Mouse (Mus musculus) fat pad, adult 2 months (tissue): ENCODE measurements around the gene Cbfb.

Source experiments
- DNase-seq: peaks from one replicate; pipeline ENCODE4 v3.0.0-alpha.2; 2011; ENCODE audit warnings: low read depth, low spot score; ENCODE audit errors: extremely low read depth

Cbfb gene

GRCm38 (mm10) chr8:105237442-105238142 is 67.1 kb downstream of the Cbfb start:
- DNase-seq, result no peak

GRCm38 (mm10) chr8:105241016-105241415 is 70.5 kb downstream of the Cbfb start:
- DNase-seq, result no peak

DNA sequence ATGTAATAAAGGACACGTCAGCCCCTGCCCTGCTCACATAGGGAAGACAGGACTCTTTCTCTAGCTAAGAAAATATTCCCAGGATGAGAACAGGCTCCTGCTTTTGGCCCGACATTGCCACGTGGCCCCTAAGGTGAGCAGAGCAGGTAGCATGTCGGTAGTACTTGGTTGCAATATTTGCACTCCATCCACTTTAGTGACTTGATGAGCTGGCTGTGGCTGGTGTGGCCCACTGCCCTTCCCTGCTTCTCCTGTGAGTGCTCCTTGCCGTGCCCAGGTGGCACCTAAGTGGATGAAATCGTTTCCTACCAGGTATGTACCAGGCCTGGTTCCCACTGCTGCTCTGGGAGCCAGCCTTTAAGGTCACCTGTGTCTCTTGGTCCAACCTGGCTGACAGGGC is 81.5 kb downstream of the Cbfb start:
- no peak for DNase-seq

DNA sequence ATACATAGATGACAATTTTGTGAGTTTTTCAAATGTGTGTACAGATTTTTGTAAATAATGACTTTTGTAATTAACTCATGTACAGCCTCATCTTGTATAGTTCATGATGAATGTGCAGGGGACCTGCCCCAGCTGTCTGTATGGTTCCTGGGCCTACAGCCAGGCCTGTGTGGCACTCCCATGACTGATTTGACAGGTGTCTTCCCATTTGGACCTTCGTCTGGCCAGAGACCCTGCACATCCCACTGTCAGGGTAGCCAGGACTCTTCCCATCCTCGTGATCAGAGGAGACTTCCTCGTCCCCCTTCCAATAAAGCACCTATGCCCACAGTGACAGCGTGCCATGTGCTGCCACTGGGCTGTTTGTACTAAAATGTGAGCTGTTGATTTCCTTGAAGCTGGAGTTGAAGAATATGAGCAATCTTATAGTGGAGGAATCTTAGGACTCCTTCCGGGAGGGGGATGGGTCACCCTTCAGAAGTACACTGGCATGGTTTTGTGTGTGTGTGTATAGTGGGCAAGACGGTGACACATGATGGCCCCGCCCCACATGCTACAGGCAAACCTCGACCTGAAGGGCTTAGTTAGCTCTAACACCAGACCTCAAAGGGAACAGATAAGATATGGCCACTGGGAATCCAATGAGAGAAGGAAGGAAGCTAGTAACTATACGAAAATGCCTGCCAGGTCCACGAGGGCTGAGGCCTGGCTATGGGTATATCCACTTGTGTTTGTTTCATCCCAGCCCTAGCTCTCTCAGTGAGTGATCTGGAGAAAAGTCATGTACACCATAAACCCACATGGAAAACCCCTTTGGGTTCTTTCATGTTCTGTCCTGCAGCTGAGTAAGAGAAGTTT is 82.4 kb downstream of the Cbfb start:
- no peak for DNase-seq

GRCm38 (mm10) chr8:105253766-105254151 is 83.3 kb downstream of the Cbfb start:
- DNase-seq, result no peak

- DNase-seq, result no peak
Measured at GRCm38 (mm10) chr8:105254152-105254965, 83.9 kb downstream of the Cbfb start.

DNA sequence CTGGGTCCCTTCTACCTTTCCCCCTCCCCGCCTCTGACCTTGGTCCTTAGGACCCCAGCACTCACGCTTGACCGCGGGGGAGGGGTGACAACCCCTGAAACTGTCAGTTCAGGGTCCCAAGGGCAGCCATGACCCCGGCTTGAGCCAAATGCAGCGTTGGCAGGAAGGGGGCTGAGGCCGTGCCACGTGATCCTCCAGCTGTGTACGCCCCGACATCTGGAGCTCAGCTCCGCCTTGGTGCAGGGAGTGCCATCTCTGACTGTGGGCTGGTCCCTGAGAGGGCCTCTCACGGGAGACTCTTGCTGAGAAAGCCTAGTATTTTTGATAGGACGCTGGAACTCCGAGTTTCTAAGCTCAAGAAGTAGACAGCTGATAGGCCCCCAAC is 84.5 kb downstream of the Cbfb start, which contains the start of gene B3gnt9:
Gene B3gnt9 (minus strand): TSS at position 188 of the 385 bp plus-strand sequence.
- no peak for DNase-seq

- DNase-seq, result no peak
Measured at GRCm38 (mm10) chr8:105257318-105258114, 87.0 kb downstream of the Cbfb start.

- DNase-seq, result no peak
Measured at GRCm38 (mm10) chr8:105258911-105259720, 88.6 kb downstream of the Cbfb start.

GRCm38 (mm10) chr8:105259721-105260320 is 89.3 kb downstream of the Cbfb start:
- no peak for DNase-seq

- no peak for DNase-seq
Measured at GRCm38 (mm10) chr8:105260371-105261099, 90.1 kb downstream of the Cbfb start.

DNA sequence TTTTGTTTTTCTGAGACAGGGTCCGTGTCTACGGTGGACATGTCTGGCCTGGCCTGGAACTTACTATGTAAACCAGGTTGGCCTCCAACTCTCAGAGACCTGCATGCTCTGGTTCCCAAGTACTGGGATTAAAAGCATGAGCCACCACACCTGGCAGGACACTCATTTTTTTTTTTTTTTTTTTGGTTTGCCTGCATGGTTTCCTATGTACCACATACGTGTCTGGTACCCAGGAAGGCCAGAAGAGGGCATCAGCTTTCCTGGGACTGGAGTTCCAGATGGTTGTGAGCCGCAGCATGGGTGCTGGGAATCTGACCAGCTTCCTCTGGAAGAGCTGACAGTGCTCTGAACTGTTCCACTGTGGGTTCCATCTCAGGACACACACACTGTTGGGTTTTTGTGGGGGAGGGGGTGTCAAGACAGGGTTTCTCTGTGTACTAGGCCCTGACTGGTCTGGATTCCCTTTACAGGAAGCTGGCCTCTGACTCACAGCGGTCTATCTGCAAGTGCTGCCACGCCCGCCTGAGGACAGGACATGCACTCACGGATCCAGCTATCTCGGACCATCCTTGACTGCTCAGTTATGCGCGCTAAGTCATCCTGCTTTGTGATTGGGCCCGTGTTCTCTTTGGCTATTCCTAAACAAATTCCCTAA is 91.0 kb downstream of the Cbfb start:
- no peak for DNase-seq

DNA sequence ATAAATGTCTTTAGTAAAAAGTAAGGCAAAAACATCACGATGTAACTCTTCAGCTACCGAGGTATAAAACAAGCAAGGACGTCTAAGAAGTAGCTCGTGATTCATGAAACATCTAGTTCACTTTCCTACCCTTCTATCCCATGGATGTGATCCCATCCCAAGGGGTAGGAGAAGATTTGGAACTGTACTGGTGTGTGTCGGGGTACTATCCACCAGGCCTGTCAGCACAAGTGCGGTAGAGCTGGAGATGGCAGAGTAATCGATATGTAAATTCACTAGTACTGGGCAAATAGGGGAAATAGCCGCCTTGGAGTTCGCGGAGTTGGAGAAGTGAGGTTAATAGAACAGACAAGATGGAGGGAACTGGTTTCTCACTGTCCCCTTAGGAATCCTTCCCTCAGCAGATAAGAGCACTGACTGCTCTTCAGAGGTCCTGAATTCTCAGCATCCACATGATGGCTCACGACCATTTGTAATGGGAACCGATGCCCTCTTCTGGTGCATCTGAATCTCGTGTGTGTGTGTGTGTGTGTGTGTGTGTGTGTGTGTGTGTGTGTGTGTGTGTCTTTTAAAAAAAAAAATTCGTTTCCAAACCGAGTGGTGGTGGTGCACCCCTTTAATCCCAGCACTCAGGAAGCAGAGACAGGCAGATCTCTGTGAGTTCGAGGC is 92.9 kb downstream of the Cbfb start:
- no peak for DNase-seq

DNA sequence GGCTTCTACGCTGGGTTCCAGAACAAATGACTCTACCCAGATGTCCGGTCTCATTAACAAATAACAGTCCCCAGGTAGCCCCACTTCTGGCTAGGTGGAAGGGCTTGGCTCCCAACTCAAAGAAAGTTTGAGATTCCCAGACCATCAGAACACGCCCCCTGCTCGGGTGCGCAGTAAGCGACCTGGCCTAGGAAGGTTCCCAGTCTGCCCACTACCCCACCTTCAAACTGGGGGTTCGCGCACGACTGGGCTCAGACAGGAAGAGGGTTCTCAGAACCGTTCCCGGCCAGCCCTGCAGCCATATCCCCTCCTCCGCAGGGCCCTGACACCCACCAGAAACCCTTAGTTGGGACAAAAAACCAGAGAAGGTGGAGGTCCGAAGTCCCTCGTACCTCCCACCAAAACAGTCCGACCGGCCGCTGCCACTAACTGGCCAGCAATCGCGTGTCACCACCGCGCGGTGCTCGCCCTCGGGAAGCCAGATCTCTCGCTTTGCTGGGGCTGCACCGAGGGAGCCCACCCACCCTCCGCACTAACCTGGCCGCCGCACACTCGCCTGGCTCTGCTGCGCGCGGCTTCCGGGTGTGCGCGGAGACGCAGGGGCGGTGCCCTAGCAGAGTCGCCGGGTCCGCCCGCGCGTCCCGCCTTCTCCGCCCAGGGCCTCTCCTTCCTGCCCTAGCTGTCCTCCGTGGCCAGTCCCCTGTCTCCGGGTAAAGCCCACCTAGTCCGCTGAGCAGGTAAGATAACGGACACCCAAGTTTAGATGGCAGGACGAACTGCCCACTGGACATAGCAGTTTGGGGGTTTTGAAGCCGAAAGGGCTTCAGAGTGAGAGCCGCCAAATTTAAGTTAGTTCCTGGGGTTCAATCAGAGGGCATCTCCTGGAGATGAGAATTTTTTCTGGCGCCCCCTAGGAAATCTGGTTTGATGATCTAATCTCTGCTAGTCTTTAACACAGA is 93.8 kb downstream of the Cbfb start, which contains the start of the genes Tradd and Fbxl8:
Gene Tradd (minus strand): TSS at position 586 of the 959 bp plus-strand sequence.
Gene Fbxl8 (plus strand): TSS at position 625 of the 959 bp plus-strand sequence.
- DNase-seq, result no peak

DNA sequence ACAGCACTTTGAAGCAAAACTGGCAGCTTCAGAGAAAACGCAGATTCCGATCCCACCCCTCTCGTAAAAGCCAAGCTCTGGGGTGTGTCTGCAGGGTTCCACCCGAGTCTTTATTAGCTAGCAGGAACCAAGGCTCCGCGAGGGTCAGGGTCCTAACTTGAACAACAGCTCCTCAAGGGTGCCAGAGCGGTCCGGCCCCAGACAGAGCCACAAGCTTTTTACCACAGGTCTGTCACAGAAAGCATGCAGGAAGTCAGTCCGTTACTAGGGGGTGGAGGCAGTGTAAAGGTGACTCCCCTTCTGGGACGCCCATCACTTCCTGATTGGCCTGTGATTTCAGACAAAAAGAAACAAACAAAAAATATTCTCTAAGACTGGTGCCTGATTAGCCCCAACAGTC is 94.7 kb downstream of the Cbfb start:
- no peak for DNase-seq

DNA sequence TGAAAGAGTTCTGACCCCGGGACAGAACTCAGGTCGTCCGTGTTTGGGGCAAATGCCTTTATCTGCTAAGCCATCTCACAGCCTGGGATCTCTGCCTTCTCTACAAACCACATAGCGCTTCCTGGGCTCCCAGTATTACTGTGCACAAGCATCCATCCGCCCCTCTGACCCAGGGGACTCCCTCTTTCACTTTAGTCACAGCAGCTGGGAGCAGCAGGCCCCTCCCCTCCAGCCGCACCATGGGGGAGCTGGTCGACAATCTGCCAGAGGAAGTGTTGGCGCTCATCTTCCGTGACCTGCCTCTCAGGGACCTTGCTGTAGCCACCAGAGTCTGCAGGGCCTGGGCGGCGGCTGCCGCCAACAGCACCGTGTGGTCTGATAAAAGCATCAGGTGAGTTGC is 96.3 kb downstream of the Cbfb start:
- no peak for DNase-seq
